Mouse (Mus musculus): Measurements from ENCODE around the gene Ints14.

- TF ChIP-seq CTCF (IDR thresholded peaks at IDR 0.05; ENCODE audit: low read depth, low read length) (no peak), GATA1 (IDR thresholded peaks at IDR 0.05; ENCODE audit: borderline replicate concordance, low read length) (no peak), POLR2AphosphoS5 (IDR thresholded peaks at IDR 0.05; ENCODE audit: insufficient replicate concordance, low read depth, low read length) (no peak)
Observed at GRCm38 (mm10) chr9:64981904-64982303, 21.2 kb downstream of the Ints14 start.

Measured in G1E (cell line).